Mouse (Mus musculus) 3134 (cell line): ENCODE data around the gene Col23a1.

Experiments
- DNase-seq: peaks from one replicate; pipeline ENCODE4 v3.0.0-alpha.2; 2011; ENCODE audit warnings: low spot score; ENCODE audit not compliant: insufficient read length; ENCODE audit errors: extremely low read depth

Gene Col23a1

DNA sequence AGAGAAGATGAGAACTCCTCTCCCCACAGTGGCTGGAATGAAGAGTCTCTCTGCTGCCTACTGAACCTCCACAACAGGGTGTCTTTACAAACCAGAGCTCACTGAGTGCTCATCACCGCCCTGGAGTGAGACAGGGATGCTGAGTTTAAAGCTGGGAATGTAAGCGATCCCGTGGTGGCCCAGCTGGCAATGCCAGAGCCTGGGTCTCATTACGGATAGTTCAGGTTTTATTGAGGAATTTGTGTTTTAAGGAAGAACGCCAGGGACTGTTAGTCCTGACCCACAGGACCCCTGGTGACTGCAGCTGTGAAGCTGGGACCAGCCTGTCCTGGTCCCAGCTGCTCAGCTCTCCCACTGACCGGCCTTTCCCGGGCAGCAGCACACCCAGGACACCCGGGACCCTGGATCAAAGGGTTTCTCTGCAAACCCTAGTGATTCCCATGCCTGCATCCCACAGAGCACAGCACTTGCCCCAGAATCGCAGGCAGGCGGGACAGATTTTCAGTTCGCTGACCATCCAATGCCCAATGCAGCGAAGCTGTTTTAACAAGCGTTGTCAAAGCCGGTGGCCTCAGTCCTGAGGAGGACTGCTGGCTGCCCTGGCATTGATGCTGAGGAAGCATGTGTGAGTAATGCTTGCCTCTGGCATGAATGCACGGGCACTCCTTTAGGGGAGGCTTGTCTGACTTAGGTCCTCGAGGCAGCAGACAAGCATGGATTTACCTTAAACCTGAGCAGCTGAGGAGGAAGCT lies 139.9 kb downstream of the Col23a1 start:
- DNase-seq, result no peak

DNA sequence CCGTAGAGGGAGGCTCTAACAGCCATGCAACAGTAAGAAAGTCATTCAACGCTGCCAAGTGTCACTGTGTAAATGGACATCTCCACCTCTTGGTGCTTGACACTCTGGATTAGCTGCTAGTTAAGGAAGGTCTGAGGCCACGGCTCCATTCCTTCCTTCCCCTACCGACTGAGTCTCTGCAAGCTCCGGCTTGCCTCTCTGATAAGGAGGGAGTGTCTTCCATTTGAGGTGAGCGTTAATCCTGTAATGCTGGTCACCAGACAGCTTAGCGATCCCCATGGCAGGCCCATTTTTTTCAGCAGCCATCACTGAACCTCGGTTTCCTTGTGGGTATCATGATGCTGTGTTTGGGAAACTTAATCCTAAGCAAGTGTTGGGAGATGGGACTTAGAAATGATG lies 140.5 kb downstream of the Col23a1 start:
- DNase-seq, result no peak

DNA sequence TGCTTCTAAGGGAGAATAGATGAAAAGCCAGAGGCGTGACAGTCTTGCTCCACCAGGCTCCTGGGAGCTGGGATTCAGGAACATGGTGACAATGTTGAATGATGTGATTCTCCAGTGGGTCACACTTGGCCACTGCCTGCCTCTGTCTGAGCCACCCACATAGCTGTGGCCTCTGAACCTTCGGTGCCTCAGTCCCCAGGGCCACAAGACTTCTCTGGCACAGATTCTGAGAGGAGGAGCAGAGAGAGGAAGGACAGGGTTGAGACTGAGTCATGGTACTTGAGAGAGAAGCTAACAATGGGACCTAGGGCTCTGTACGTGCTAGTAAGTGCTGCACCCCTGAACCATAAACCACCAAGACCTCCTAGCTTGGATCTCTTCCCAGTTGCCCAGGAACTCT lies 141.6 kb downstream of the Col23a1 start:
- peak; percentile 32 for DNase-seq

DNA sequence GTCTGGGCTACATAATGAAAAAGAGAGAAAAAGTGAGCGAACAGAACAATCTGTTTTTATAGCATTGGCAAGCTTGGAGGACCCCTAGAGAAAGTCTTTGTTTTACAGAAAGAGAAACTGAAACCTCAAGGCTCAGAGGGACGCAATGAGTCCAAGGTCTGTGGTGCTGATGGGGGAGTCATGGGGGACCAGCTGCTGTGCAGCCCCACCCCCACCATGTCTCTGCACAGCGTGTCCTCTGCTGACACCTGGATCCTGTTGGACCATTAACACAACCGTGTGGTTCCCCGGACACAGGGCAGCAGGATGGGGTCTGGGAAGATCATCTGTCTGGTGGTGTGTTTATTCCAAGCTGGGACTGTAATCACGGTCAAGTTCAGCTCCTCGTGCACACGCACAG lies 142.2 kb downstream of the Col23a1 start:
- no peak for DNase-seq

DNA sequence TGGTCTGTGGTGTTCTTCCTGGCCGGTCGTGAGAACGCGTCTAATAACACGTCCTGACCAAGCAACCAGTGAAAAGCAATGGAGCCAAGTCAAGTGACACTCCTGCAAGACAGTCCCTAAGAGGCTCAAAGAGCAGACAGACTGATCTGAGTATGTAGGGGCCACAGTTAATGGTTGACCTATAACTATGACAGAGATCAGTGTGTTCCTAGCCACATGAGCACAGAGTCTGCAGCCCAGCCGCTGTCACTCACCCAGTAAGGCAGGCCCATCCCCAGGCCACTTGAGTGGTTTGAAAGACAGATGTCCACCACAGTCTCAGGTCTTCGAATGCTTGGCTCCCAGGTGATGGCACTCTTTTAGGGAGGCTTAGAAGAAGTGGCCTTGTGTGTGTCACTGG lies 152.3 kb downstream of the Col23a1 start:
- no peak for DNase-seq

DNA sequence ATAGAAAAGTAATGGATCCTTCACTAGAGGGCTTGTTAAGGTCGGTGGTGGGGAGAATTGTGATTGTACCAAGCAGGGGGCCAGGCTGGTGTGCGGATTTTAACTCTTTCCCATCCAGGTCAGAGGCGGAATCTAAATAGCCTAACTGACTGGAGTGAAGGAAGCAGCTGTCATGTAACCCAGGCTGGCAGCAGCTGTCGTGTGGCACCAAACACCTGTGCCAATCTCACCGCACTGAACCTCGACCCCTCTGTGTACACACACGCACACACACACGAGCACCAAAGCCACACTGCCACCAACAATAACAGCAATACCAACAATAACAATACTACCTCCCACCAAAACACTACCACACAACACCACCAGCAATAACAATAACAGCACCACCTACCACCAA lies 152.9 kb downstream of the Col23a1 start:
- DNase-seq, result no peak

DNA sequence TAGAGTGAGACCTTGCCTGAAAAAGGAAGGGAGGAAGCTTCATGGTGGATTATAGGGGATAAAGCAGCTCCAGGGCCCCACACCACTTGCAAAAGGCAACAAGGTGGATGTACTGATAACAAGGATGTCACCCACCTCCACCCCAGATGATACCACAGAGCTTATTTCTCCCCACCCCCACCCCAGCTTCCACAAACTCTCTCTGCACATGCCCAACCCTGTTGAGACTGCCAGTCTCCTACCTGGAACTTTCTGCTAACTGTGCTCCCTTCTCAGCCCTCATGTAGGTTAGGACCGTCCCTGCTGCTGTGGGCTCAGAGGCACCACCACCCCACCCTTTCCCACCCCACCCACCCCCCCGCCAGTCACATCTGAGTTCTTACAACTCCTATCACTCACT lies 154.1 kb downstream of the Col23a1 start:
- no peak for DNase-seq

DNA sequence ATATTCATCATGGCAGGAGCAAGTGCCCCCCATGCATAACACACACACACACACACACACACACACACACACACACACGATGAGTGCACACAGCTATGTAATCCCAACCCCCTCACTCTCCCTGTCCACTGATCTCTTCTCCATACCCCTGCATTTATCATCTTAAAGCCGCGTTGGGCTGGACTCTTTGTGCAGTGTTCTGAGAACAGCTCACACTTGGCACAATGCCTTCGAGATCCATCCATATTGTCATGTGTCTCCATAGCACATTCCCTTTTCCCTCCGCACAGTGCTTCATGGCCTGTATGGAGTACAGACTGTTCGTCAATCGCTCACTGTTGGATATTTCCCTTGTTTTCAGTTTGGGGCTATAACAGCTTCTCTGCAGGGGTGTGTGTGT lies 154.9 kb downstream of the Col23a1 start:
- no peak for DNase-seq

DNA sequence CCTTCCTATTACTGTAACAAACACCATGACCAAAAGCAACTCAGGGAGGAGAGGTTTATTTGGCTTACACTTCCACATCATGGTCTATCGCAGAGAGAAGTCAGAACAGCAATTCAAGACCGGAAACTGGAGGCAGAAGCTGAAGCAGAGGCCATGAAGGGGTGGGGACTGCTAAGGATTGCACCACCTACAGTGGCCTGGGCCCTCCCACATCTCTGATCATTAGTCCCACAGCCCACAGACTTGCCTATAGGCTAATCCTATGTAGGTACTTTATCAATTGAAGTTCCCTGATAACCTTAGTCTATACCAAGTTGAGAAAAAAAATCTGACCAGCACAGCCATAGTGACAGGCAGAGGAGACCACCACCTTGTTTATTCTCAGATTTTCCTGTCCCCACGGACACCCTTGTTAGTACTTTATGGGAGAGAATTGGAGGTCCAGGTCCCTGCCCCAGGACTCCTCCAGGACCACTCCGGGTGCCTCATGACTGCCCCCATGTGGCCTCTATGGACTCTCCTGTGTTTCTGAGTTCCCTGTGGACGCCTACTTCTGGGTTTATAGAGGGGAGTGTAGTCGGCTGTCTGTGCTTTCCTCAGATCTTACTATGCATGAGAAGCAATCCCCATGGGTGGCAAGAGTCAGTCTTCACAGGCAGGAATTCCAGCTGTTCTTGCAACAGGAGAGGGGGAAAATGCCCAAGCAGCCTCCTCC lies 157.1 kb downstream of the Col23a1 start:
- DNase-seq, result no peak

DNA sequence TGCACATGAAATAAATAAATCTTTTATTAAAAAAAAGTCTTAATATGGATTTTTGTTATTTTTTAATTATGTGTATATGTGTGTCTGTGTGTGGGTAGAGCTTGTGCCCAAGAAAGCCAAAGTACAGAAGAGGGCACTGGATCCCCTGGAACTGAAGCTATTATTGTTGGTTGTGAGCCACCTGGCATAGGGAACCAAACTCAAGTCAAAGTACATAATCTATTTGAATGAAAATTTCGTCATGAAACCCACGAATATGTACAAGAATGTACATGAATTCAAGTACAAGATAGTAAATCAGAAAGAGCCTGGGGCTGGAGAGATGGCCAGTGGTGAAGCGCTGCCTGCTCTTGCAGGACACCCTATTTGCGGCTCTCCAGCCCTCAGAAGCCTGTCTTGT lies 158.5 kb downstream of the Col23a1 start:
- no peak for DNase-seq

DNA sequence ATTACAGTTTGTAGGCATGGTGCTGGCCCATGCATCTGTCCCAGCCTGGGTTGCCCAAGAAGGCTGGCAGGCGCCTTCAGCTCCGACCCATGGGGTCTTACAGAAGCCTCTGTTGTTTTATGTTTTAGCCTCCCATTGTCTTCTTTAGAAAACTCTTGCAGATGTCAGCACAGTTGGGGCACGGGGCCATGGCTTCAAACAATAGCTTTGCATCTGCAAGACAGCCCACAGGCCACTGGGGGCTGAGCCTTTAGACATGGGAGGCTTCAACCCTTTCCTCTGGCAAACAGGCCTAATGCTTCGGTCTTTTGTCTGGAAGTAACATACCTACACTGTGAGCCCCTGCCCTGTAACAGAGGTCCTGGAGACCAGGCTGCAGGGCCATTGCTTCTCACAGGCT lies 159.0 kb downstream of the Col23a1 start:
- no peak for DNase-seq

DNA sequence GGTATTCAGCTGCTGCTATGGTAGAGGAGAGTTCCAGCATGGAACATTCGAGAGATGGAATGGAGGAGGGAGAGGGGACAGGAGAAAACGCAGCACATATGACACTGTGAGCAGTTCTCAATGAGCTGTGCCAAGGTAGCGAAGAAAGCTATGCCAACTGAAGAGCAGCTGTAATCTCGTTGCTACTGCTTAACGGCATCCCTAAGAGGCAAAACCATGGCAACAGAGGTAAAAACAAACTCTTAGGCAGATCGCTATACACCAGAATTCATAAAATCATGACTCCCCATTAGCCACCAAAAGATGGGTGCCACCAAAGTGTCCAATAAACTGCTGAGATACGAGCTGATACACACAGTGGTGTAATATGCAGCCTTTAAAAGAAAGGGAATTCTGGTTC lies 160.2 kb downstream of the Col23a1 start:
- DNase-seq, result no peak

DNA sequence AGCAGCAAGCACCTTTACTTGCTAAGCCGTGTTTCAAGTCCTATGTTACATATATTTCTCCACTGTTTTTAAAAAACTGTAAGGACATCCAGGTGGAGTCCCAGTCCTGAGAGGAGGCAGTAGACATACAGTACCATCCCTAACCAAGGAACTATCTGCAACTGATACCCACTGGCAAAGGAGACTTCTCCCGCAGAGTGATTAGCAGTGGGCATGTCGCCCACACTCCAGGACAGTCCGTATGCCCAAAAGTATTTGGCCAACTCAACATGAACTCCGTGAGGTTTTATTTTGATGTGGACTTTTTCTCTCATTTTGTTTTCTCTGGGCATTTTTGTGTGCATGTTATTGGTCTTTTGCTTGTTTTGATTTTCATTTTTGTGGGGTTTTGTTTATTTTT lies 161.6 kb downstream of the Col23a1 start:
- DNase-seq, result no peak

DNA sequence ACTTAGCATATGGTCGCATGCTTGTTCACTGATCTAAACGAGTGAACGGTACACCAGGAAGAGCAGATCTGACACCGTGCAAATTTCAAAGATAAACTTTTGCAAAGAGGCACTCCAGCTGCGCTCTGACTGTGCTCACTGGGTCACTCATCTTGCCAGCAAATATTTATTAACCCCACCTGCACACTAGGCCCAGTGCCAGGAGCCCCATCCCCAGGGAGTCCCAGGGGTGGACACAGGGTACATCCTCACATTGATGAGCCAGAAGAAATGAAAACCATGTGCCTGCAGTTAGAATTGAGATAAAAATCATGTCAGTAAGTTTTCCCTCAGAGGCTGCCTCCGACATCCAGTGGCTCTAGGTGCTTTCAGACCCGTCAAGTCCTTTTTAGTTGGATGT lies 162.2 kb downstream of the Col23a1 start:
- no peak for DNase-seq

DNA sequence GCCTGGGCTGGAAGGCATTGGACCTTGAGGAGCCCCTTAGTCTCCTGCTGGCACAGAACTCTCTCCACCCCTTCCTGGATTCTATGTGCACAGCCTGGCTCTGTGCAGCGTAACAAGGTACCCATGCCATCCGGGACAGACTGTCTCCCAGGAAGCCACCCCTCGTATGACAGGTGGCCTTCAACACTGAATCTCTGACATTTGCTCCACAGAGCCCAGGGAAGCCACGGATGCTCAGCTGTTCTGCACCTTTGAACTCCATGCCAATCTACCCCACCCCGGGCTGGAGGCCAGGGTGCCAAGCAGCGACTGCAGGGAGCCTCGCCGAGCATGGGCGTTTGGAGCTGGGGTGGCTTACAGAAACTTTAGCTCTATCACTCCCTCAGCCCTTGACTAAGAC lies 164.0 kb downstream of the Col23a1 start:
- DNase-seq, result no peak

DNA sequence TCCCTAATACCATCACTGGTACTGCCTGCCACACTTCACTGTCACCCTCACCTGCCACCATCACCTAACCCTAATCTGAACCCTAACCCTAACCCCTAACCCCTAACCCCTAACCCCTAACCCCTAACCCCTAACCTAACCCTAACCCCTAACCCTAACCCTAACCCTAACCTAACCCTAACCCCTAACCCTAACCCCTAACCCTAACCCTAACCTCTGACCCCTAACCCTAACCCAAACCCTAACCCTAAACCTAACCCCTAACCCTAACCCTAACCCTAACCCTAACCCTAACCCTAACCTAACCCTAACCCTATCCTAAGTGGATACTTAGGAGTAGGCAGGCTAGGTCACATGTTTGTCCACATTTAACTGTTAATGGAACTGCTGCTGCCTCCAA lies 165.8 kb downstream of the Col23a1 start:
- no peak for DNase-seq

DNA sequence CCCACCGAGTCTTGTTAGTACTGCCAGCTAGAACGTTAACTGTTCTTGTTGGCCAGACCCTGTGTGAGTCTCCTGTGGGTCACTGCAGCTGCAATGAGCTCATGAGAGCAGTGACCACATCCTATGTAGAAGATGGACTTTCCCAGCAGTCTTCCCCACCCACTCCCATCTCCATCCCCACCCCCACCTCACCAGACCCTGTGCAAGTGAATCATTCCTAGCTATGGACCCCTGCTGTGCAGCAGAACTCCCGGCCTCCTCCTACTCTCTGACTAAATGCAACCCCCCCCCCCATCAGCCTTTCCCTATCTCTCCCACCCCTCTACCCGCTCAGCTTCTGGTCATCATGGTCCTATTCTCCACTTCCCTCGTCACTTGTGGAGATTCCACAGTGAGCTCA lies 167.9 kb downstream of the Col23a1 start:
- no peak for DNase-seq

DNA sequence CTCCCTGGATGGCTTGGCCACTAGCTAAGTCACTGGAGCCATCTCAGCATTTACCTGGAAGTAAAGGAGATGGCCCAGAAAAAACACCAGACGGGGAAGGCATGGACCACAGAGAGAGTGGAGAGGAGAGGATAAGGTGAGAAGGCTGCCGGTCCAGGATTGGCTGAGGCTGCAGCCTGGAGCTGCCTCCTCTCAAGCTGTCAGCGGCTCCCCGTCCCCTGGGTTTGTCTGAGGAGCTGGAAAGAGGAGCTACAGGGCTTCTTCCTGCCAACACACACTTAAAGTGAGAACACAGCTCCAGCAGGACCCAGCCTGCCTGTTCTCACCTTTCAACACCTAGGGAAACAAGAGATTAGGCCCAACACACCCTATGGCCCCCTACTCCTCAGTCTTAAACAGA lies 168.9 kb downstream of the Col23a1 start:
- DNase-seq, result no peak

DNA sequence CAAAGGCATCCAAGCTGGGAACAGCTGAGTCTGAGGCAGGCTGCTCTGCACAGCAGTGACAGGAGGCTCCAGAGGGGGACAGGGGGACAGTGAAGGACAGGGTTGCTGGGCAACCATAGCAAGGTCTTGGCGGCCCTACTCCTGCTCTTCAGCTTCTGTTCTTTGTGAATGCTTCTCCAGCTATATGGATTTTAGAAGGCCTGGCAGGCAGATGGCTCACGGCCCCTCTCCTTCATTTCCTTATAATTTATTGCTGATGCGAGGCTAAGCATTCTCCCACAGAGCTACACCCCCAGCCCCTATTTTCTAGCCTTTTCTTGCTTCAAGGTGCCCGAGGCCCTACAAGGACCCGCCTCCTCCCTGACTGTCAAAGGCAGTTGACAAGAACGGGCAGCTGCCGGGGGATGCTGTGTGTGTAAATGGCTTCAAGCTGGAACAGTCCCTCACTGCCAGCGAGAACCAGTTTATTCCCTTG lies 169.9 kb downstream of the Col23a1 start:
- DNase-seq, result no peak

DNA sequence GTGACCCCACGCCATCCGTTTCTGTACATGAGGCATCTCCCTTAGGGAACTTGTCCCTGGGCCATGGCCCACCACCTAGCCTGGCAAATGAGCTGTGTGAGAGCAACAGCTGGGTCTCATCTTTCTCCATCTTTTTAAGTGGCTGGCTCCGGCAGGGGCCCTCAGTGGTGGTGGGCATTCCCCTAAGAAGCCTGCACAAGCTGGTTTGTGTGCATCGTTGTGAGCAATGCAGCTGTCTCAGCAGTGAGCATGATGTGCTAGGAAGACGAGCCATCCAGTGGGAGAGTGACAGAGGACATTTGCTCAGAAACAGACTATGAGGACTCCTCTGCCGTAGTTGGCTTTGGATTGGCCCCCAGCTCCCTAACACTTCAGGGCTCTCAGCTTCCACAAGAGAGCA lies 179.0 kb downstream of the Col23a1 start:
- no peak for DNase-seq

DNA sequence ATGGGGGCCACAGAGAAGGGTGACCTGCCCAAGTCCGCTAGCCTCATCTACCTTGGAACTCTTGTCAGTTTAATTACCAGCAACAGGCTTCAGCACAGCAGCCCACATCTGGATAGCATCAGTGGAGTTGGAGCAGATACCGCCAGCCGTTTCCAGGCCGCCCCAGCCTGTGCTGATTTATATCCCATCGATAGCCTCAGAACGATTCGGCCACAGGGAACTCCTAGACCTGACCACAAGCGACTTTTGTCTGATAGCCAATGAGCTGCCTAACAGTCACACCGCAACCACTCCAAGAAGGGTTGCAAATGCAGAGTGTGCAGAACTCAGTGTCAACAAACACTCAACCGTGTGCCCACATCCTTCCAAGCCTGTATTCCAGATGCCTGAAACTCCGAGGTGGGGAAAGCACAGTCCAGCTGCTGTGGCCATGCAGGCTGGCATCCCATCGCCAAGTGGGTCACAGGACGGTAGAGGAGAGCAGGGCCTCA lies 179.7 kb downstream of the Col23a1 start:
- DNase-seq, result no peak
